Mouse (Mus musculus) CH12.LX (cell line): ENCODE measurements around the gene Tbata. TPM values are rescaled to one million over a fixed set of nuclear protein-coding genes. Genes with fewer than 3 reads are reported as not detected.

ENCODE experiments used
- DNase-seq: peaks from one replicate; pipeline ENCODE4 v3.0.0-alpha.2; 2013; ENCODE audit errors: extremely low read depth
- H3K27ac ChIP-seq: 2 replicates; pipeline ENCODE4 v1.5.1; 2012; ENCODE audit warnings: low read depth, mild to moderate bottlenecking, control low read depth, moderate library complexity; ENCODE audit not compliant: insufficient read depth
- H3K27me3 ChIP-seq: replicated peaks from 2 replicates; pipeline ENCODE3; 2012; ENCODE audit warnings: inconsistent platforms
- H3K36me3 ChIP-seq, 2 experiments: replicated peaks in 1 of 2; 2 replicates each; pipeline versions ENCODE3 to v1.6.1; 2012; ENCODE audit warnings: inconsistent platforms in 1 of 2, low read length in 1 of 2, mild to moderate bottlenecking in 1 of 2, mixed read lengths in 1 of 2, moderate library complexity in 1 of 2; ENCODE audit not compliant: control insufficient read depth in 1 of 2, insufficient read depth in 1 of 2
- H3K4me1 ChIP-seq, 2 experiments: 2 replicates each; pipeline ENCODE4 v1.6.1; 2012; ENCODE audit warnings: inconsistent platforms in 1 of 2, moderate library complexity in 1 of 2; ENCODE audit not compliant: insufficient read depth in 2 of 2, control insufficient read depth in 1 of 2
- H3K4me2 ChIP-seq: 2 replicates; pipeline ENCODE4 v1.6.1; 2012; ENCODE audit warnings: low read depth, mild to moderate bottlenecking, control low read depth; ENCODE audit not compliant: poor library complexity, insufficient read depth, severe bottlenecking
- H3K4me3 ChIP-seq, 3 experiments: fragments of 150-350 bp in 1 of 3; sonication (generic) in 1 of 3; replicated peaks in 1 of 3; 2 replicates each; pipeline versions ENCODE3 to v1.5.1; 2011 to 2012; ENCODE audit warnings: low read depth in 2 of 3, low read length in 2 of 3, mild to moderate bottlenecking in 2 of 3, moderate library complexity in 2 of 3, control low read depth in 1 of 3, improper control_type of control experiment in 1 of 3, inconsistent platforms in 1 of 3, mixed read lengths in 1 of 3; ENCODE audit not compliant: poor library complexity in 1 of 3
- H3K79me2 ChIP-seq: replicated peaks from 2 replicates; pipeline ENCODE4 v1.6.1; 2012; ENCODE audit warnings: mild to moderate bottlenecking, moderate library complexity; ENCODE audit not compliant: control insufficient read depth, poor library complexity, insufficient read depth, severe bottlenecking; ENCODE audit errors: extremely low read depth
- H3K9ac ChIP-seq: 2 replicates; pipeline ENCODE4 v1.6.1; 2012; ENCODE audit warnings: low read depth, mild to moderate bottlenecking, control low read depth, moderate library complexity; ENCODE audit not compliant: insufficient read depth
- H3K9me3 ChIP-seq: replicated peaks from 2 replicates; pipeline ENCODE3; 2012; ENCODE audit warnings: low read length, inconsistent platforms, mixed read lengths
- BHLHE40 ChIP-seq: IDR thresholded peaks from 2 replicates; pipeline ENCODE4 v1.6.1; 2011; ENCODE audit warnings: mild to moderate bottlenecking, low read depth, low read length, improper control_type of control experiment
- CHD1 ChIP-seq: IDR thresholded peaks from 2 replicates; pipeline ENCODE4 v1.6.1; 2012; ENCODE audit warnings: low read depth, low read length, improper control_type of control experiment, inconsistent platforms
- ELF1 ChIP-seq: IDR thresholded peaks from 2 replicates; pipeline ENCODE4 v1.6.1; 2014; ENCODE audit warnings: low read depth, mild to moderate bottlenecking, inconsistent platforms, low read length, improper control_type of control experiment
- TBP ChIP-seq: conservative IDR thresholded peaks from 2 replicates; pipeline ENCODE4 v1.6.1; 2011; ENCODE audit warnings: low read depth, low read length, improper control_type of control experiment
- ZKSCAN1 ChIP-seq: IDR thresholded peaks from 2 replicates; pipeline ENCODE4 v1.6.1; 2012; ENCODE audit warnings: low read depth, inconsistent platforms, low read length, improper control_type of control experiment, borderline replicate concordance
- ZMIZ1 ChIP-seq: IDR thresholded peaks from 2 replicates; pipeline ENCODE4 v1.6.1; 2012; ENCODE audit warnings: low read depth, mild to moderate bottlenecking, inconsistent platforms, low read length, improper control_type of control experiment
- dilution Hi-C: fragments of 300-500 bp; cut with MboI; formaldehyde crosslinking; loops from 2 replicates; pipeline ENCODE4 v1.14.3; 2020; ENCODE audit warnings: low sequenced_read_pairs; ENCODE audit not compliant: extremely low pct_unique_long_range_greater_than_20kb, extremely low pct_ligation_motif_present
- in situ Hi-C: fragments of 300-500 bp; cut with MboI; formaldehyde crosslinking; loops from 3 replicates; pipeline ENCODE4 v1.14.3; 2019; ENCODE audit warnings: low sequenced_read_pairs, low pct_ligation_motif_present, low pct_unique_long_range_greater_than_20kb, mixed read lengths
- polyA plus RNA-seq: library from polyadenylated mRNA; unstranded; fragments of >175 nt; gene quantifications from 2 replicates; pipeline ENCODE4 v1.2.1, GENCODE M21; 2012; ENCODE audit warnings: low read depth; ENCODE audit not compliant: insufficient read length
- total RNA-seq, 2 experiments: library from RNA; depleted of rRNA; stranded (reverse); fragments of 300-350 nt in 1 of 2; fragments of >200 nt in 1 of 2; gene quantifications; 2 replicates each; pipeline ENCODE4 v1.2.3; 2012 to 2014

Gene Tbata
- total and polyA plus RNA-seq, 3 experiments = 0.17 to 0.73 TPM; not detected in 1

GRCm38 (mm10) chr10:61237391-61237785 lies 65.6 kb downstream of the Tbata start:
- dilution Hi-C loops = no loop called here
- in situ Hi-C loops = no loop called here

More at GRCm38 (mm10) chr10:61237391-61237785, 65.6 kb downstream of the Tbata start:
- no peak for DNase-seq
- Histone ChIP-seq H3K4me3 (no peak overlapping the region), H3K9me3 (peaks cover 8% of the 10 kb centered on the region), H3K27ac (no peak overlapping the region), H3K79me2 (no peaks in the 10 kb centered on the region), H3K4me2 (no peak overlapping the region), H3K27me3 (no peaks in the 10 kb centered on the region), H3K4me1 (peaks cover 9 to 42% of the 10 kb centered on the region in 2 experiments), H3K9ac (no peak overlapping the region), H3K36me3 (no peaks in the 10 kb centered on the region)
- no peak for TF ChIP-seq ZKSCAN1
- TF ChIP-seq CHD1 = no peak
- no peak for TF ChIP-seq TBP
- no peak for TF ChIP-seq ZMIZ1
- no peak for TF ChIP-seq ELF1
- no peak for TF ChIP-seq BHLHE40

Other genes starting within 250 kb of the Tbata start
- 34.7 and 36.1 TPM in 2 replicates for gene Pcbd1, start 82.6 kb upstream of the Tbata start, total RNA-seq (2012; rRNA removed)
- 16.5 and 19.3 TPM in 2 replicates for gene Pcbd1, start 82.6 kb upstream of the Tbata start, total RNA-seq (2014; rRNA removed)
- gene Pcbd1, start 82.6 kb upstream of the Tbata start, polyA plus RNA-seq = 22.5 and 25.3 TPM in 2 replicates
- 40.6 and 48.3 TPM in 2 replicates for gene Sgpl1, start 24.3 kb upstream of the Tbata start, total RNA-seq (2012; rRNA removed)
- 52.1 and 56.6 TPM in 2 replicates for gene Sgpl1, start 24.3 kb upstream of the Tbata start, total RNA-seq (2014; rRNA removed)
- 55.4 and 57.2 TPM in 2 replicates for gene Sgpl1, start 24.3 kb upstream of the Tbata start, polyA plus RNA-seq
- gene Adamts14, start 101.5 kb downstream of the Tbata start, total RNA-seq (2012; rRNA removed) = 1.3 and 2.7 TPM in 2 replicates
- gene Adamts14, start 101.5 kb downstream of the Tbata start, total RNA-seq (2014; rRNA removed) = 1.2 and 1.4 TPM in 2 replicates
- gene Adamts14, start 101.5 kb downstream of the Tbata start, polyA plus RNA-seq = 2.0 and 2.5 TPM in 2 replicates
- gene Prf1, start 125.9 kb downstream of the Tbata start, total RNA-seq (2012; rRNA removed) = 0.67 and 0.93 TPM in 2 replicates
- gene Prf1, start 125.9 kb downstream of the Tbata start, total RNA-seq (2014; rRNA removed) = 0.32 and 0.39 TPM in 2 replicates
- gene Prf1, start 125.9 kb downstream of the Tbata start, polyA plus RNA-seq = 0.38 and 0.43 TPM in 2 replicates
- gene Pald1, start 211.6 kb downstream of the Tbata start, total RNA-seq (2012; rRNA removed) = 1.5 and 1.9 TPM in 2 replicates
- 0.93 and 1.5 TPM in 2 replicates for gene Pald1, start 211.6 kb downstream of the Tbata start, total RNA-seq (2014; rRNA removed)
- gene Pald1, start 211.6 kb downstream of the Tbata start, polyA plus RNA-seq = 2.0 and 2.2 TPM in 2 replicates
- 0.13 TPM in 1 of 2 replicates, not detected in the other for gene Nodal, start 246.0 kb downstream of the Tbata start, total RNA-seq (2012; rRNA removed)
- gene Nodal, start 246.0 kb downstream of the Tbata start, total RNA-seq (2014; rRNA removed) = not detected in 2 replicates
- not detected in 2 replicates for gene Nodal, start 246.0 kb downstream of the Tbata start, polyA plus RNA-seq